Mouse (Mus musculus) megakaryocyte-erythroid progenitor cell, adult 5-6 weeks (primary cell): ENCODE measurements around the gene Eya2. TPM values are rescaled to one million over a fixed set of nuclear protein-coding genes. Genes with fewer than 3 reads are reported as not detected.

Source experiments
- ATAC-seq: replicated peaks from 2 replicates; pipeline ENCODE4 v1.8.0; 2016; ENCODE audit warnings: mild to moderate bottlenecking, inconsistent platforms; ENCODE audit not compliant: severe bottlenecking, poor library complexity, low FRiP score, low TSS enrichment
- total RNA-seq, 2 experiments: library from RNA; stranded (forward) in 1 of 2; stranded (reverse) in 1 of 2; fragments of 200-1000, 215-1000 nt in 1 of 2; fragments of >200 nt in 1 of 2; fragmentation: Nextera tagmentation in 1 of 2; gene quantifications; 2 replicates each; pipeline ENCODE4 v1.2.3; 2014 to 2017

Eya2 gene
- total RNA-seq, 2 experiments from 2014 or later, result 1.6 to 12.9 TPM

DNA sequence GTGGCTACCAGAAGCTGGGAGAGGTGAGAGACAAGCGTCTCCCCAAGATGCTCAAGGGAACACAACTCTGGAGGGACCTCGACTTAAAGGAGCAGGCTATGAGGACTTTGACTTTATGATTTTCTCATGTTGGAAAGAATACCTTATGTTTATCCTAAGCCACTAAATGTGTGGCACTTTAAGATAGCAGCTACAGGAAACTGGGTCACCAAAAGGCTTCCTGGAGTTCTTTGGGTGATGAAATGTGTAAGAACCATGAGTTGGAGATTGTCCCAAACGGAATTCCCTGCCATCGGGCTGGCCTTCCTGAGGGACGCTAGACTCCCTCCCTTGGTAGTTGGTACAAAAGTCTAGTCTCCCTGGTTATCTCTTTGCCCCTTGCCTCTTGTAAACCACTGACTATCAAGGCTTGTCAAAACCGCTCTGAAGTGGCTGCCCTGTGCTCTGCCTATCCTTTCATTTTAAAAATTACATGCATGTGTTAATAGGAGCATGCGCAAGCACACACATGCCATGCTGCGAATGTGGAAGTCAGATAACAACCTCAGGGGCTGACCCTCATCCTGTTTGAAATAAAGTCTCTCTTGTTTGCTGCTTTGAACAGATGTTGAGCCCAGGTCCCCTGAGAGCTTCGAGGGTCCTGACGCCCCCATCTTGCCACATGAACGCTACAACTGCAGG is 44.4 kb downstream of the Eya2 start:
- peak; percentile 74 for ATAC-seq

DNA sequence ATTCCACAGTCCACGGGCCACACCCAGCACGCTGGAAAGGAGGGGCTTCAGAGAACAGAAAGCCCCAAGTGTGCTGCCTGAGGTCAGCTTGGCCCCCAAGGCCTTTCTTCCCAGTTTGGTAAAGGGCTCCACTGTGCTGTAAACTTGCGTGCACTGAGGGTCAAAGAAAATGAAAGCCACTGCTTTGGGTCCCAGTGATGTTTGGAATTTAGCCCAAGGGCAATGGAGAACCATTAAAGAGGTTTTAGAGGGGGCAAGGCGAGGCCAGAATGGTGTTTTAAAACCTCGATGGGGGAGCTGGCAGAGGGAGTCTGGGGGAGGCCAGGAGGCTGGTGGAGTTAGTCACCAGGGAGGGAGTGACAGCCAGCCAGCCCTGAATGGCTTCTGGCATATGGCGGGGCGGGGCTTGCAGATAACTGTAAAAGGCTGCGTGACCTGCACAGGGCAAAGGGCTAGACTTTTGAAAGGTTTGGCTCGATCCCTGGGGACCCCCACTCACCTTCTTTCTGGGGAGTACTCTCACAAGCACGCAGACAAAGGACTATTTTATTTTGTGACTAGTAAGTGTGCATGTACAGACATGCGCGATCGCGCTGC is 47.2 kb downstream of the Eya2 start:
- ATAC-seq, result peak; percentile 88

DNA sequence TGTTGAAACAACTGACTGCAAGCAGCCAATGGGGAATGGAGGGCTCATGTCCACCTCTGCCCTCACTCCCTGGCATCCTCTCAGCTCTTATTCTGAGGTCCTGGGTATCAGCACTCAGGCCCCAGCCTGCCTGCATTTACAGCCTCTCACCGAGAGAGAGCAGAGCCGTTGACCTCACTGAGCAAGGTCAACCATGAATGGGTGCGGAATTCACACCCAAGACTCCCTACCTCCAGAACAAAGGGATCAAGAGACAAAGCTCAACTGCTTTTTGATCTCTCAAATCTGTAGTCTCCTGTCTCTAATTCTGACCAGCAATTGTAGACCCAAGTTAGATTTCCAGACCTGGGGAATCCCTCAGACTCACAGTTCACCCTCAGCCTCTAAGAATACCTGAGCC is 48.8 kb downstream of the Eya2 start:
- no peak for ATAC-seq

DNA sequence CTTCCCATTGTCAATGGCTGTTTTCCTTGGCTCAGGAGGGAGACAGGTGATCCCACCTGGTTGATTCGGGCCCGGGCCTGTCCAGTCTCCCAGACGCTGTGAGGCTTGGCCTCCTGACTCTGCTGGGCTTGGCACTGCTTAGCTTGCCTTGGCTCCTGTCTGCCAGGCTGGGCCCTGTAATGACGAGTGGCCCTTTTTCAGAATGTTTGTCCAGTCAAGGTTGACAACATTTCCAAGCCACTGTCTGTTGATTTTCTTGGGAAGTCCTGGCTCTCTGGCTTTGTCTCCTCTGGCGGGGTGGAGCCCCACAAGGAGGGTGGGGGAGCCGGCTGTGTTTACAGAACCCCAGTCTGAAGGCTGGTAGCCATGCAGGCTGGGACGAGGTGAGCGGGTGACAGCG is 49.2 kb downstream of the Eya2 start:
- no peak for ATAC-seq

DNA sequence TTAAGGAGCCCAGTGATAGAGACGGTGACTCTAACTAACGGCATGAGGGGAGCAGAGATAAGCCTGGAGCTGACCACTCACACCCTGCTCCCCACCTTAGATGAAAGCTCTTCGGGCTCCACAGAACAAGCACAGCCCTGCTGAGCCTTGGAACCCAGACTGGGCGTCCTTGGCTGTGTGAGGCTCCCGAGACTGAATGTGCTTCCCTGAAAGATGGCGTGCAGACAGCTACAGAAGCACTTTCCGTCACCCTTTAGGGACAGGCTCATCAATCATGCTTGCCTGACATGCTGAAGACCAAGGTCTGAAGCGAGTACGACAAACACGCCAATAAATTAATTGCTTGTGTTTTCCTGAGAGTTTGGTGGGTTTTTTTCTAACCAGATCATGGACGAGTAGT is 56.2 kb downstream of the Eya2 start:
- no peak for ATAC-seq

DNA sequence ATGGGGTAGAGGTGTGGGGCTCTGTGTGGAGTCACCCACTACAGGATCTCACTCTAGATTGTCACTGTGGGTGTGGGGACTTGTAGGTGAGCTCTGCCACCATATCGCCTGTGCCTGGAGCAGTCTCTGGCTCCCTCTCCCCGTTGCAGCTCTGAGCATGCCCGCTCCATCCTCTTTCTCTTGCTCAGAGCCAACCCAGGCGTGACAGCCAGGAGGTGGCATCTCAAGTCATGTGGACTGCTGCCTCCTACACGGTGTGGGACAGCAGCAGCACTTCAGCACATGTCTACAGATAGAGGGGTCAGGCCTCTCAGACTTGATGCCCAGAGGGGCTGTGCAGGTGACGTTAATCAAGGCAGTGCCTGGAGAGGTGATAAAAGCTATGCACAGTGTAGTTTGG is 57.4 kb downstream of the Eya2 start:
- no peak for ATAC-seq

DNA sequence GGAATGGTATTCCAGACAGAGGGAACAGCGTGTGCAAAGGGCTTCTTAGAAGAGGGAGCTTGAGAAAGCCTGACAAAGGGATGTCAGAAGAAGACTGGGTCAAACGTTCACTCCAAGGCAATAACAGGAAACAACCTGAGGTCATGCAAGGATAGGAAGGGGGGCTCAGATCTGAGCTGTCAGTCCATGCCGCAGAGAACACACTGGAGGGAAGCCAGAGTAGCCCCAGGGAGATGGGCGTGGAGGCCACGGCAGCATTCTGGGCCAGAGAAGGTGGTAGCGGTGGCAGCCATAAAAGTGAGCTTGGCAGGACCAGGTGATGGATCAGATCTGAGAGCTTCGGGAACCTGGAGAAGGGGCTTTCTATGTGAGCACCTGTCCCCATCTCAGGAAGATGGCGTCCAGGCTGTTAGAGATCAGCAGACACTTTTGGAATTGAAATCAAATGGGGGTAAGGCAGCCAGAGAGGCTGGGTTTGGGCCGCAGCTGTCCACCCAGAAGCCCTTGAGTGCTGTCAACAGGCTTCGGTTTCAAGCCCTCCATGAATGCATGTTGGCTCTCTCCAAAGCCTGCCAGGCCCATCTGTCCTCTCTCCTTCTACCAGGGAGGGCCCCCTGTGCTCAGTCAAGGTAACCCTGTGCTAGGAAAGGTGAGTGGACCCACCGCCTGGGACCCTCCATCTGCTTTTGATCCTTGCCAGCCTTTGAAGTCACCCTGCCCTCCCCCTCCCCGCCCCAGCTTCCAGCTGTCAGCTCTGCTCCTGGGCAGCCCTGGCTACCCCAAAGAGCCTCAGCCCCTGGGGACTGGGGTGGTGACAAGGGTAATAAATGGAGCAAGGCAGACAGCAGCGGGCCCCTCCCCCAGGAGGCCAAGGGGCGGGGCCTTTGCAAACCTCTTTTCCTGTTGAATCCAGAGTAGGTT is 58.4 kb downstream of the Eya2 start:
- ATAC-seq, result peak; percentile 53; the same call in 1 of the 2 replicates

DNA sequence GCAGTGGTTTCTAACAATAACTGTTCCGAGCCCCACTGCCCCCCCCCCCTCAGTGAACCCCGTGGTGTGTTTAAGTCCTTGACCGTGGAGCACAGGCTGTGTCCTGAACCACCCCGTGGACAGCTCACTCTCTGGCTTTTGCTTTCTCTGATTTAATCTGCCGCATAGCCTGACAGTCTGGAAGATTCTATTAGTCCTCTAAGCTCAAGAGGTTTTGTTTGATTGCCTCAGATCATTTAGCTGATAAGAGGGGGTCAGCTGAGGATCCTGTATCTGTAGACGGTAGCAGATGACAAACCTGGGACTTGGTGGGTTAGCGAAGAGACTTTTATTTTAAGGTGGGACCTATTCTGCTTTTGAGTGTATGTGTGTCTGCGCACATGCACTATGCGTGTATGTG is 59.3 kb downstream of the Eya2 start:
- ATAC-seq, result no peak

DNA sequence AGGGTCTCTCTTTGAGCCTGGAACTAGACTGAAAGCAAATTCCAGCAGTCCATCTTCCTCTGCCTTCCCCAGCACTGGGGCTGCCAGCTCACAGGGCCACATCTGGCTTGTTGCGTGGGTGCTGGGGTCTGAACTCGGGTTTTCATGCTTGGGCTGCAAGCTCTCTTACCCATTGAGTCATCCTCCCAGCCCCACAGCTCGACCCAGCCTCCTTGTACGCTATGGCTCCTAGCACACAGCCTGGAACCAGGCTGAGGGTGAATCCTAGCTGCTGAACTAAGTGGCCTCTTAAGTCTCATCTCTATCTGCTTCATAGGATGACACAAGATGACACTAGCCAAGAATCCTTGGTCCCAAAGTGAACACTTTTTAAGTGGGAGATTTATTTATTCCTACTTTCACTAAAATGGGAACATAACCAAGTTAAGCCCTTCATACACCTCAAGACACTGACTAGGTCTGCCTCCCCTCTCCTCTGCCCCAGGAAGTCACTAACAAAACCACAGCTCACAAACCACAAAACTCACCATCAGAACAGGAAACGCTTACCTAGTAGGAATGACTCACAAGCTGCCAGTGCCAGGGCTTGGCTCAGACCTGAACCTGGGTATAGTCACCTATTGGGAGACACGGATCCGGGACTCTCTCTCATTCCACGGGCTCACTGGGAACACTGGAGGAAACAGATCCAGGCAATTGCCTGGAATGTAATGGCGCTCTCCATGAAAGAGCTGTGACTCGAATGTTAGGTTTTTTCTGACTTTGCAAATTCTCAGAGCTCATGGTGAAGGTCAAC is 60.1 kb downstream of the Eya2 start:
- 0 out of 2 replicates have a peak, but pooled peaks have one; percentile 26 for ATAC-seq

DNA sequence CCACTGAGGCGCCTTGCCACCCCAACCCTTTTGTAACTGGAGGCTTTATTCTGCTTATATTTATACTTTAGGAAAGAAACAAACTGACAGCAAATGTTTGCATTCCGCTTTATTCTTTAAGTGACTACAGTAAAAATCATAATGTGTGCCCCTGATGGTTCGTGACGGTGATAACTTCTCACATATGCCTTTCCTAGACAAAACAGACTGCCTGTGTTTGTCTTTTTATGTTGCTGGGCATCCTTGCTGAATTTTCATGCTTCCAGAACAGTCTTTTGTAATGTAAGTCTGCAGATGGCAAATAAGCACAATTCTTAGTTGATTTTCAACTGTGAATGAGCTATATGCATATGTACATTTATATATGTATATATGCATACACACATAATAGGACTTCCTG is 61.7 kb downstream of the Eya2 start:
- ATAC-seq, result no peak

DNA sequence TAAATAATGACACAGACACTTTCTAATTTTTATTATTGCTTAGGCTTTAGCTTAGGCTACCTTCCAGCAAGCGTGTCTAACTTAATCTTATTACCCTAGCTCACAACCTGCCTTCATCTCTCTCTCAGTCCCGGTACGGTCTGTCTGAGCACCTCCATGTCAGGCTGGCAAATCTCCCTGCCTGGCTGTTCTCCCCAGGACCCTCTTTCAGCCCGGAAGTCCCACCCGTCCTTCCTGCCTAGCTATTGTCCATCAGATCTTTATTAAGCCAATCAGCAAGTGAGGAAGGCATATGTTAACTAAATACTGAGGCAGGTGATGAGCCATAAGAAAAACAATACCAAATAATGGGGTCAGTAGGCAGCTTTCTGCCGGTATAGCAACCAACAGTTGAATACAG is 62.1 kb downstream of the Eya2 start:
- no peak for ATAC-seq

DNA sequence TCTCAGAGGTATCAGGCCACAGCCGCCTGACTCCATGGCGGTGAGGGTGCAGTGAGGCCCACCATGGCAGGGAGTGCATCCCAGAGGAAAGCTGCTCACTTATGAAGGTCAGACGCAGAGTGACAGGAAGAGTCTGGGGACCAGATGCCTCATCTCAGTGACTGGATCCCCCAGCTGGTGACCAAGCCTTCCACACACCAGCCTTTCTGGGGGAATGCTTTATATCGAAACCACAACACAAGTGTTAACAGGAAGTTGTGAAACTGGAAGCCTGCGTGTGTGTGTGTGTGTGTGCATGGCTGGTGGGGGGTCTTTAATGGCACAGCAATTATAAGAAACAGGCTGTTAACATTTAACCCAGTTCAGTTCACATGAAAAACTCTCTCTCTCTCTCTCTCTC is 64.7 kb downstream of the Eya2 start:
- no peak for ATAC-seq

DNA sequence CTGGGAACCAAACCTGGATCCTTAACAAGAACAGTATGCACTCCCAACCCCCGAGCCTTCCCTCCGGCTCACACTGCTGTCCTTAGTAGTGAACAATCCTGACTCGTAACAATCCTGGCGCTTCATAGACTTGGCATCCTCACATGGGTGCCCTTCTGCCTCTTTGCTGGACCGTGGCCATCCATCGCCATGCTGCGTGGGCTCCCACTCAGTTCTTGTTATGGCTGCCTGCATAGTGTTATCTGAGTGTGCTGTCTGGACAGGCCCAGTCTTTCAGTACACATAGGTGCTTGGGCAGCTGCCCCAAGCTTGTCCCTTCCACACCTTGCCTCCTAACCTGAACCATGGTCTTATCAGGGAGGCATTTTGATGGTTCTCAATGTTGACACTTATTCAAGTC is 68.4 kb downstream of the Eya2 start:
- ATAC-seq, result no peak

DNA sequence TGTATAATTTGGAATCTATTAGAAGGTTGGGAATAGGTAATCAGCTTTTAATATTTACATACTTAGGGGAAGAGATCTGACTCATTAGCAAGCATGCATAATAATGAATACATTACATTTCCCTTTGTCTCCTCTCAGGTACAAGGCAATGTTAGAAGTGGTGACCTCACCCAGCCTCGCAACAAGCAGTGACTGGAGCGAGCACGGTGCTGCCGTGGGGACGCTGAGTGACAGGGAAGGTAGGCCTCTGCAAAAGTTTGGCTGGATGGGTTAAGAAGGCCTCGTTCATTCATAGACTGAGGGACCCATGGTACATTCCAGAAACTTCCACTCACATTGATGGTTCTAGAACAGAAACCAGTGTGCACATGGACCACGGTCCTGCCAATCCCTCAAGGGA is 69.8 kb downstream of the Eya2 start:
- no peak for ATAC-seq

DNA sequence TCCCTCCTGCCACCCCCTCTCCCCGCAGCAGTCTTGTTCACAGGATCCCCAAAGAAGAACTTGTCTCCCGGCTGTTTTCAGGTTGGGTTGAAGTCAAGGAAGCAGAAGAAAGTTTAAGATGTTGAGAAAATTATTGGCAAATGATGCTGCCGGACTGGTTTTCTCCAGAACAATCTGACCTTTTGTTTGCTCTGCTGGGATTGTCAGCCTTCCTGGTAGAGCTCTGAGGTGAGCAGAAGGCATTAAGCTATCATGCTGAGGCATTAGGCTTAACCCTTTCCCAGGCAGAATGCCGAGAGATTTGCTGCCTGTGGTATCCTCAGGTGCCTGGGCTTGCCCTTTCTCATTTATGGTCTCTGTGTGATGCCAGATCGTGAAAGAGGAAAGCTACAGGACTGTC is 70.3 kb downstream of the Eya2 start:
- no peak for ATAC-seq

DNA sequence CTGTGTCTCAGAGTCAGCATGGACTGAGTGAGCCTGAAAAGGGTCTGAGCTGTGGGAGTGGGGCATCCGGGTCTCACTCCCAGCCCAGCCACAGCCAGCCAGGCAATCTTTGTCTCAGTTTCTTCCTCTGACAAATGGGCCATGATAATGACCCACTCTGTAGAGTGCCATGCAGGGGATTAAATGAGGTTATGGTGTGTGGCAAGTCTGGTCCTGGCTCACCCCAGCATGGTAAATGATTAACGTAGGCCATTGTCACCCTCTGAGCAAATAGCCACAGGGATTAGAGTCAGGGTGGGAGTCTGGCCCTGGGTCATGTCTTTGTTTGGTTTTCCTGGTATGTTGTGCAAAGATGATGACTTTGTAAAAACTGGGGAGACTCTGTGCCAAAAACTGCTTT is 72.3 kb downstream of the Eya2 start:
- ATAC-seq, result no peak

DNA sequence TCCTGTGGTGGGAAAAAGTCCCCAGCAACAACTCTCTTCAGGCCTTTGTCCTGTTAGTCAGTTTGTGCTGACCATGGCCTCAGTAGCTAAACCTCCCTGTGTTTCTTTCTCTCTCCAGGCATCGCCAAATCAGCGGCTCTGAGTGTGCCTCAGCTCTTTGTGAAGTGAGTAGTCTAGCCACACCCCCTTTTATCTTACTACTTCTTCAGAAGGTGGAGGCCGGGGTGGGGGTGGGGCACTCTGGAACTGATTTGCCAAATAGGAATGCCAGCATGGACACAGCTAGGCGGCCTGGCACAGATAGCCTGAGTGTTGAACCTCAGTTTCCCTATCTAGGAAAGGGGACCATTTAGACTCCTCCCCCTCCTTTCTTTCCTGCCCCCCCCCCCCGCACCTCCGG is 87.9 kb downstream of the Eya2 start:
- no peak for ATAC-seq

DNA sequence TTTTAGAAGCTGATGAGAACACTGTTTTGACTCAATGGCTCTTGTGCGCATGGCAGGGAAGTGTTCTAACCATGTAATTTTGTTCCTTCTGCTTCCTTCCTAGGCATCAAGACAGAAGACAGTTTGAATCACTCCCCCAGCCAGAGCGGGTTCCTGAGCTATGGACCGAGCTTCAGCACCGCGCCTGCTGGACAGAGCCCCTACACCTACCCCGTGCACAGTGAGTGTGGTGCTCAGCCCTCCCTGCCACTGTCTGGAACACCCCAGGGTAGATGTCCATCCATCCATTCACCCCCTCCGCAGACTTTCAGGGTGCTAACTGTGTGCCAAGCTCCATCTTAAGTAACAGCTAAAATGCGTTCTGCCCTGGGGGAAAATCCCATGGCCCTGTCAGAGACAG is 92.7 kb downstream of the Eya2 start:
- no peak for ATAC-seq

DNA sequence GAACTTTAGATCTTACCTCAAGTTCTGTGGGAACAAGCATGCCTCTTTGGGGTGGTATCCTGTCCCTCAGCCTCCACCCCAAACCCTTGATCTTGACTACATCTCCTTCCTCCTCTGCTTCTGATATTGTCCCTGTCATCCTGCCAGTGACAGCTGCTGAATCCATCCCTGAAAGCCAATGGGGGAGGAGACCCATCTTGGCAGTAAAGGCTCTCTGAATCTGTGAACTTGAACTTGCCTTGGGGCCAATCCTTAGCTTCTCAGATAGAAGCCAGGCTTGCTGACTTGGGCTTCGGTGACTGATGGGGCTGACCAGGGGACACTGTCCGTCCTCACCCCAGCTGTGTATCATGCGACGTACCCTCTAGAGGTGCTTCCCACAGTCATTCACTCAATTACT is 94.1 kb downstream of the Eya2 start:
- ATAC-seq, result no peak

DNA sequence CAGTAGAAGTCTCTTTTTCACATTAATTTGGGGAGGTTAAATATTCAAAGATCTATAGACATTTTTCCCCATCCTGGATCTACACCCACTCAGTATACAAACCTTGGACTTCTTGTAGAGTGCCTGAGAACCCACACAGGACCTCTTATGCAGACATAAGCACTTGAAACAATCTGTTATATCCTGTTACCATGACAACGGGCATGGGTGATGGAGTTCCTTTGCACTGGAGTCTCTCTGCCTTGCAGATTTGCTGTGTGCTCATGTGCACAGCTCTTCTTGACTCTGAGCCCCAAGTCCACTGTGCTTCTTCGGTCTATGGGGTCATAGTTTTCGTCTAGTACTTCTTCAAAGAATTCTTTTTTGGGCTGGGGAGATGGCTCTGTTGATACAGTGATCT is 96.2 kb downstream of the Eya2 start:
- no peak for ATAC-seq
